Mouse (Mus musculus): ENCODE data around the gene Grap. TPM values are rescaled to one million over a fixed set of nuclear protein-coding genes. Genes with fewer than 3 reads are reported as not detected.
A peak's percentile ranks its signal among the peaks of the same experiment; 100 is the strongest.

Grap gene
- polyA plus RNA-seq (2012; ENCODE audit: insufficient read depth, insufficient read length, low replicate concordance, missing spikeins) = not detected in 2 replicates

DNA sequence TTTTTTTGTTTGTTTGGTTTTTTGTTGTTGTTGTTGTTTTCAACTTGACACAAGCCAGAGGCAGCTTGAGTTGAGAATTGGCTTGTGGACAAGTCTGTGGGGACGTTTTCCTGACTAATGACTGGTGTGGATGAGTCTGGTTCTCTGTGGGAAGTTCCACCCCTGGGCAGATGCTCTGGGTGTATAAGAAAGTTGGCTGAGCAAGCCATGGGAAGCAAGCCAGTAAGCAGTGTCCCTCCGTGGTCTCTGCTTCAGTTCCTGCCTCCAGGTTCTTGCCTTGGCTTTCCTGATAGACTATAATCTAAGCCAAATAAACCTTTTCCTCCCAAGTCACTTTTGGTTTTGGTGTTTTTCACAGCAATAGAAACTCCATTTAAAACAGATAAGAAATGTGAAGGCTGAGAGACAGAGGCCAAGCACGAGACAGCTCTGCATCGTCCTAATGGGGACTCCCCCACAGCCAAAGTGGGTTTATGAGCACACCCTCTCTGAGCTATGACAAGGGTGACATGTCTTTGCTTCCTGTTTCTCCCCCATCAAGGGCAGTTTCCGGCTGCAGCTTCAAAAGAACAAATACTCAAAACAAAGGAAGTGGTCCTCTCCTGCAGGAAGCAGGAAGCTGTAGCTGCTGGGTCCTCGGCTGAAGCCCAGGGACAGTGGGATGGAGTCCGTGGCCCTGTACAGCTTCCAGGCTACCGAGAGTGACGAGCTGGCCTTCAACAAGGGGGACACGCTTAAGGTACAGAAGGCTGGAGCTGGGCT, at the start of gene Grap:
Grap (plus strand) TSS at position 580 of the 762 bp plus-strand sequence.
- 73% methylated on average over 10 of the region's 10 CpGs for whole genome bisulfite sequencing
- TF ChIP-seq POLR2A (IDR thresholded peaks at IDR 0.05; ENCODE audit: insufficient read depth, low read depth, low read length) = no peak
- TF ChIP-seq CTCF (IDR thresholded peaks at IDR 0.05; ENCODE audit: insufficient read depth, low read depth, low read length) = no peak
- H3K4me1 ChIP-seq (ENCODE audit: control insufficient read depth, insufficient read depth, low read length) = peaks cover 9% of the 10 kb centered on the region; the same call in 1 of the 2 replicates
- peak within 1 kb of the TSS; percentile 15; the same call in 1 of the 2 replicates for H3K4me3 ChIP-seq (ENCODE audit: insufficient read depth, low read depth, low read length)
- no peak within 1 kb of the TSS for H3K27ac ChIP-seq (ENCODE audit: insufficient read depth, low read depth, low read length)

DNA sequence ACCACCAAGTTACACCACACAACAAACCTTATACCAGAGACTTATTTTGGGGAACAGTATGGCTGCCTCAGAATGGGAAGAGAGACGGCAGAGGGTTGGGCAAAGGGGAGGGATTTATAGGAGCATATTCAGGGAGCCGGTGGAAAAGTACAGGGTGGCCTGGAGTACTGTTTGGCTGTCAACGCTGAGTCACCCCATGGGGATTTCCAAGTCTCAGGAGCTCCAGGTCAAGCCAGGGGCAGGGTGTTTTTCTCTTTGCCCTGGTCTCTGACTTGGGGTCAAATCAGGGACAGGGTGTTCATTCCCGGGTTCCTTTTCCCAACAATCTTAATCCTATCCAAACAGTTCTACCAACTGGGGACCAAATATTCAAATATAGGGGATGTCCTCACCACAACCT, 45.0 kb upstream of the Grap start:
- no peak overlapping the region for H3K27ac ChIP-seq (ENCODE audit: insufficient read depth, low read depth, low read length)
- no peak overlapping the region for H3K4me3 ChIP-seq (ENCODE audit: insufficient read depth, low read depth, low read length)
- no peaks in the 10 kb centered on the region for H3K4me1 ChIP-seq (ENCODE audit: control insufficient read depth, insufficient read depth, low read length)
- TF ChIP-seq CTCF (IDR thresholded peaks at IDR 0.05; ENCODE audit: insufficient read depth, low read depth, low read length) = no peak
- no peak for TF ChIP-seq POLR2A (IDR thresholded peaks at IDR 0.05; ENCODE audit: insufficient read depth, low read depth, low read length)
- WGBS = 79% methylated on average over 4 of the region's 4 CpGs

DNA sequence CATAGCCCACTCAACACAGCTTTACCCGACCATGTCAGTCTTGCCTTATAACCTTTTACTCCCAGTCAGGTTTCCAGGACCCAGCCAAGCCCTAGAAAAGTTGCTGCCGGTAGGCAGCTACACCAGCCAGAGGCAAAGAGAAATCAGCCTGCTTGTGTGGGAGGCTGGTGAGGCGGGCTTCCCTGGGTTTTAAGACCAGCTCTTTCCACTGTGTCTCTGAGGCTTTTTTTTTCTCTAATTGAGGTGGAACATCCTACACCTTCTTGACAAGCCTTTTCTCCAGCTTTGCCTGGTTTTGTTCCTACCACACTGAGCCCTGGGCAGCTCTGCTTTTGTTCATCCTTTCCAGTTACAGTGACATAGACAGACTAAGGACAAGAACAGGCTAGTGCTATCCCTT, 41.9 kb upstream of the Grap start:
- TF ChIP-seq POLR2A (IDR thresholded peaks at IDR 0.05; ENCODE audit: insufficient read depth, low read depth, low read length) (no peak), CTCF (IDR thresholded peaks at IDR 0.05; ENCODE audit: insufficient read depth, low read depth, low read length) (no peak)
- WGBS = 56% methylated on average over 3 of the region's 3 CpGs
- Histone ChIP-seq H3K27ac (ENCODE audit: insufficient read depth, low read depth, low read length) (no peak overlapping the region), H3K4me1 (ENCODE audit: control insufficient read depth, insufficient read depth, low read length) (peaks cover 6% of the 10 kb centered on the region), H3K4me3 (ENCODE audit: insufficient read depth, low read depth, low read length) (no peak overlapping the region)

DNA sequence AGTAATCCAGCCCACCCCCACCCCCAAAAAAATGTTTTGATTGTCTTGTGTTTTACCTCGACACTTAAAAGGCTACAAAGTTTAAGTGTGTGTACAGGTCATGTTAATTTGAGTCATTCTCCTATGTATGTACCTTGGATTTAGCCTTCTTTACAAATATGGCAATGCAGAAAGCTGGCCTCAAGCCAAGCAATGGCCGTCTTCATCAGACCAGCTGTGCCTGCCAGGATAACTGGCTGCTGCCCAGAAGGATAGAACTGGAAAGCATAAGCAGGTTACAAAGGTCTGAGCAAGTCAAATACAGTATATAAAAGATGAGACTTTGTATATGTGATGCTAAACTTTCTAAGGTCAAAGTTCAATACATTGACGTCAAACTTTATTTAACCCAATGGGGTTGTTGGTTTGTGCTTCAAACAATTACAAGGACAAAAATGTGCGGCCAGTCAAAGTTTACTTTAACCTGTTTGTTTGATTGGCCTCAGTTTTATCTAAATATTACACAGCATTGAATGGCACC, 40.9 kb upstream of the Grap start:
- Histone ChIP-seq H3K4me1 (ENCODE audit: control insufficient read depth, insufficient read depth, low read length) (peaks cover 13% of the 10 kb centered on the region), H3K27ac (ENCODE audit: insufficient read depth, low read depth, low read length) (no peak overlapping the region), H3K4me3 (ENCODE audit: insufficient read depth, low read depth, low read length) (no peak overlapping the region)
- WGBS = 76% methylated on average over 4 of the region's 4 CpGs
- no peak for TF ChIP-seq POLR2A (IDR thresholded peaks at IDR 0.05; ENCODE audit: insufficient read depth, low read depth, low read length)
- no peak for TF ChIP-seq CTCF (IDR thresholded peaks at IDR 0.05; ENCODE audit: insufficient read depth, low read depth, low read length)

DNA sequence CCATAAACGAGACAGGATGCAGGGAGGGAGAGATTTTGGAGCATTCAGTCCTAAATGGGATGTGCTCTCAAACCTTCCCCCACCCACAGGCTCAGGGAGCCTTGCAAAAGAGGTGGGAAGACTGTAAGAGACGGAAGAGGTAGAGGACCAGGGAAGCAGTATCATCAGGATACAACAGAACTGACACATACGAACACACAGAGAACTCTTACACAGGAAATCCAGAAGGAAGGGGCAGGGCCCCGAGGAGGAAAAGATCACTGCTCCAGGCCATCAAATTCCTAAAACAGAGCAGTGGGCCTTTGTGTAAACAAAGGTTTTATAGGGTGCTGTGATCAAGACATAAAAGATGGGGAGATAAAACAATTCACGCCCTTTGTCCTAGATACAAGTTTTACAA, 38.7 kb upstream of the Grap start:
- WGBS = 74% methylated on average over 5 of the region's 5 CpGs
- TF ChIP-seq POLR2A (IDR thresholded peaks at IDR 0.05; ENCODE audit: insufficient read depth, low read depth, low read length) (no peak), CTCF (IDR thresholded peaks at IDR 0.05; ENCODE audit: insufficient read depth, low read depth, low read length) (no peak)

DNA sequence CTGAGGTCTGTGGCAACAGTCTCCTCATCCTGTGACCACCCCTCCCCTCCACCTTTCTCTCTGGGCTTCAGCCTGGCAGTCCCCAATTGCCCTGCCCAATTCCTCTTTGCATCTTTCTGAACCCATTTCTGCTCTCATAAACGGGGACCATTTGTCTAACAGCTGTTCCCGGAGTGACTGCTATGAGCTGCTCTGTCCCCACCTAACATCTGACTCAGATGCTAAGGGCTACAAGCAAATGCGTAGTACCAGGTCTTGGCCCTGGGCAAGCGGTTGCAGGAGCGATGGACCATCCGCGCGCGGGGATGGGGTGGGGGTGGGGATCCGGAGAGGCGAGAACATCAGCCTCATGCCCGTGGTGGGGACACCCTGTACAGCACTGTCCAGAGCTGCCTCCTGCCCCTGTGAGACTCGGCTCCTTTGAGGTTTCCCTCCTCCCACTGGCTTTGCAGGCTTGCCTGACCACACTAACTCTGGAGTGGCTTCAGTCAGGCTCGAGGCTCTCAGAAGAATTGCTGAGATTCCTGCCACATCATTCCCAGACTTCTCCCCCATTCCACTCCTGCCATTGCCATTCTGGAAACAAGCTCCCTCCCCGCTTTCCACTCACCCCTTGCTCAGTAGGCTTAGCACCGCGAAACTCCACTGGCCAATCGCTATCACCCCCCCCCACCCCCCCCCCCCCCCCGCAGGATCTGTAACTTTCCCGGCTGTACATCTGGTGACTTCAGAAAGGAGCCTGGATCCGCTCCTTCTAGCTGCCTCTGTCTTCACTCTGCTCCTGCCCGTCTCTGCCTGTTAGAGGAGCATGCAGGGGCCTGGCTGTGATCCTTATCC, 37.2 kb upstream of the Grap start:
- H3K4me1 ChIP-seq (ENCODE audit: control insufficient read depth, insufficient read depth, low read length) = peaks cover 18% of the 10 kb centered on the region
- 0 out of 2 replicates have a peak overlapping the region, but pooled peaks have one; percentile 6 for H3K4me3 ChIP-seq (ENCODE audit: insufficient read depth, low read depth, low read length)
- TF ChIP-seq POLR2A (IDR thresholded peaks at IDR 0.05; ENCODE audit: insufficient read depth, low read depth, low read length) = no peak
- no peak for TF ChIP-seq CTCF (IDR thresholded peaks at IDR 0.05; ENCODE audit: insufficient read depth, low read depth, low read length)
- 21% methylated on average over 20 of the region's 22 CpGs for WGBS
- H3K27ac ChIP-seq (ENCODE audit: insufficient read depth, low read depth, low read length) = no peak overlapping the region

More for the DNA sequence above, 38.7 kb upstream of the Grap start:
- peaks cover 13% of the 10 kb centered on the region for H3K4me1 ChIP-seq (ENCODE audit: control insufficient read depth, insufficient read depth, low read length)
- H3K27ac ChIP-seq (ENCODE audit: insufficient read depth, low read depth, low read length) = no peak overlapping the region
- no peak overlapping the region for H3K4me3 ChIP-seq (ENCODE audit: insufficient read depth, low read depth, low read length)

DNA sequence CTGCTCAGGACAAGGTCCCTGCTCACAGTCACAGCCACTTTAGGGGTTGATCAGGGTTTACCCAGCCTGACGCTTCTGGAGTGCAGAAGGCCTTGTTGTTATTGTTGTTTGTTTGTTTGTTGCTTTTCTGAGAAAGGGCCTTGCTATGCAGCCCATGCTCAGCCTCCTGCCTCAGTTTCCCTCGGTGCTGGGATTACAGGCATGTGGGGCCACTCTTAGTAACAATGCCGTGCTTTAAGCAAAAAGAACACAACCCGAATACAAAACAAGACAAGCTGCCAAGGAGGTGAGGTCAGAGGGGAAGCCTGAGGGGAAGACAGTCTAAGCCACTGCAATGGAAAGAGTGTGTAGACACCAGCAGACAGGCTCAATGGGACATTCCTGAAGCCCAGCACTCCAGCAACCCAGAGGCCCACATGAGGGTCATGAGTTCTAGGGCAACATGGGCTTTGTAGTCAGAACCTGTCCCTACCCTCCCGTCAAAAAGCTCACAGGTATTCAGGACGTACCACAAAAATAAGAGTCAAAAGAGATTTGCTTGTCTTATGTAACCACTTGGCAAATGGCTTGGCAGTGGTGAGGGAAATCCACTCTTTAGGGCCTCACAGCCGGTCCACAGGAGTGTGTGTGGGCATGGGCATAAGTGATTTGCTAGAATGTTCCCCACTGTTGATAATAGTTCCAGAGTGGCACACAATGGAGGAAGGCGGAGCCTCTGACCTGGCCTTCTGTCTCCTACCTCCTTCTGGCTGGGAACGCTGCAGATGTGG, 36.4 kb upstream of the Grap start:
- 72% methylated on average over 9 of the region's 9 CpGs for WGBS
- no peak overlapping the region for H3K27ac ChIP-seq (ENCODE audit: insufficient read depth, low read depth, low read length)
- no peak overlapping the region for H3K4me3 ChIP-seq (ENCODE audit: insufficient read depth, low read depth, low read length)
- peaks cover 18% of the 10 kb centered on the region for H3K4me1 ChIP-seq (ENCODE audit: control insufficient read depth, insufficient read depth, low read length)
- TF ChIP-seq POLR2A (IDR thresholded peaks at IDR 0.05; ENCODE audit: insufficient read depth, low read depth, low read length) (no peak), CTCF (IDR thresholded peaks at IDR 0.05; ENCODE audit: insufficient read depth, low read depth, low read length) (no peak)

DNA sequence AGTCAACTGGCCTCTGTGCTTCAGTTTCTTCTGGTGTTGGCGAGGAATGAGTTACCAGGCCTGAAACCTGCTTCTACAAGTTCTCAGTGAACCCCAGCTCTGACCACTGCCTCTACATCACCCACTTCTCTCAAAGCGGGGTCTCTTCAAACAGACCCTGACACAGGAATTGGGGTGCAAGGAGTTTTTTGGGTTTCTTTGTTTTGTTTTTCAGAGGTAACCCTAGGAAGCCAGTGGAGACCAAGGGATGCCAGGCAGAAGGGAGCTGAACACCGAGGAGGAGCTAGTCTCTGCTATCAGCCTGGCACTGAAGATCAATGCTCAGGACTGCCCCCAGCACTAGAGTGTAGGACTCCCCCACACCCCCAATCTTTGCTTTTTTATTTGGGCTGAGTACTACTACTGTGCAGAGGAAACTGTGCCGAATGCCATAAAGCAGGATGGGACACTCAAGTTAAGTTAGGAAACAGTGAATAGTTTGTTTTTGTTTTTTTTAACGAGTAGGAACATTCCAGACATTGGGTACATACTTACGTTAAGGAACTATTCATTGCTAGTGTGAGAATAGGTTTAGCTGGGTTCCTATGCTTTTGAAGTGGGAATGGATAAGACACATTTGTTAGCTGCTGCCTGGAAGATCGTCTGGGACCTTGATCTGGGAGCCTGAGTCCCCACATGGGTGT, 35.6 kb upstream of the Grap start:
- 83% methylated on average over 7 of the region's 7 CpGs for WGBS
- peaks cover 18% of the 10 kb centered on the region for H3K4me1 ChIP-seq (ENCODE audit: control insufficient read depth, insufficient read depth, low read length)
- no peak overlapping the region for H3K4me3 ChIP-seq (ENCODE audit: insufficient read depth, low read depth, low read length)
- TF ChIP-seq POLR2A (IDR thresholded peaks at IDR 0.05; ENCODE audit: insufficient read depth, low read depth, low read length) = no peak
- no peak for TF ChIP-seq CTCF (IDR thresholded peaks at IDR 0.05; ENCODE audit: insufficient read depth, low read depth, low read length)
- H3K27ac ChIP-seq (ENCODE audit: insufficient read depth, low read depth, low read length) = no peak overlapping the region
